Mouse (Mus musculus) kidney, adult 11 months (tissue): ENCODE results near the gene C1qtnf9.

Experiments used
- DNase-seq: peaks from one replicate; pipeline ENCODE4 v3.0.0; 2022

C1qtnf9 gene

DNA sequence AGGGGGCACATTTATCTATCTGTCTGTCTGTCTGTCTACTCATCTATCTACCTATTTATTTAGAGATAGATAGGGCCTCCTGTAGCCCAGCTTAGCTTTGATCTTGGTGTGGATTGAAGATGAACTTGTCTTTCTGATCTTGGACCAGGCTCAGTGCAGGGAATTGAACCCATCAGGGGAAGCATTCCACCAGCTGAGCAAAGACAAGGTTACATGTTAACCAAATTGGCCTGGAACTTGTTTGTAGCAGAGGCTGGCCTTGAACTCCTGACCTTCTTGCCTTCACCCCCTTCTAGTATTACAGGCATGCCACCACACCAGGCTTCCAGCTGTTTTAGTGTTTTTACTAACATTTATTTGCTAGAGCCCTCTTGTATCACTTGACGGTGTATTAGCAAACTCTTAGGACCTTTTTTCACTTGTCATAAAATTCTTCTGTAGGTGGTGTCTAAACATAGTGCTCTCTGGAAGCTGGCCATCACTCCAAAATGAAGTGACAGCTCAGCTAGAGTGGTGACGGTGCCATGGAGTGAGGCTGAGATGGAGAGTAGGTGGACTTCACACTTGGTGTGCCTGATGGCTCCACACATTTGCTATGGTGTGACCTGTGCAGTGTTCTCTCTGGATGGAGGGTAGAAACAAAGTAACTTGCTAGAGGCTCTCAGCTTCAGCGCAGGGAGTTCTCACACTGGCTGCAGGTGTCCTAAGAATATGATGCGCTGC, 28.8 kb downstream of the C1qtnf9 start:
- no peak for DNase-seq

DNA sequence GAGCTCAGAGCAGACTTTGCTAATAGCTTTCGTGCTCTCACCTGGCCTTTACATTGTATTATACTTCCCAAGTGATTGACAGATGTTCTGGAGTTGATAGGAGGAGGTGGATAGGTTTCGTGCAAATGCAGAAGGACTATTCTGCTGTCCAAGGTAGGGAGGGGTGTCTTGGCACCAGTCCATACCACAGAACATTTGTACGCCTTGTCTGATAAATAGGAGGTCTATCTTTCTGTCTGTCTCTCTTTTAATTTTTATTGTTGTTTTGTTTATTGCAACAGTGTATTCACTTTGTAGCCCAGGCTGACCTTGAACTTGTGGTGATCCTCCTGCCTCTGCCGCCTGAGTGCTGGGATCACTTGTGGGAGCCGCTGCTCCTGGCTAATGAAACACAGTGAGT, 29.7 kb downstream of the C1qtnf9 start:
- no peak for DNase-seq

GRCm38 (mm10) chr14:60798721-60799120, 30.8 kb downstream of the C1qtnf9 start:
- no peak for DNase-seq

GRCm38 (mm10) chr14:60799762-60800728, 32.1 kb downstream of the C1qtnf9 start:
- DNase-seq: no peak

- no peak for DNase-seq
Measured at GRCm38 (mm10) chr14:60802026-60802425, 34.1 kb downstream of the C1qtnf9 start.

- no peak for DNase-seq
Measured at GRCm38 (mm10) chr14:60804978-60805377, 37.0 kb downstream of the C1qtnf9 start.

GRCm38 (mm10) chr14:60805871-60806270, 37.9 kb downstream of the C1qtnf9 start:
- no peak for DNase-seq

- no peak for DNase-seq
Measured at GRCm38 (mm10) chr14:60806891-60807344, 39.0 kb downstream of the C1qtnf9 start.

- no peak for DNase-seq
Measured at GRCm38 (mm10) chr14:60809881-60810280, 41.9 kb downstream of the C1qtnf9 start.

DNA sequence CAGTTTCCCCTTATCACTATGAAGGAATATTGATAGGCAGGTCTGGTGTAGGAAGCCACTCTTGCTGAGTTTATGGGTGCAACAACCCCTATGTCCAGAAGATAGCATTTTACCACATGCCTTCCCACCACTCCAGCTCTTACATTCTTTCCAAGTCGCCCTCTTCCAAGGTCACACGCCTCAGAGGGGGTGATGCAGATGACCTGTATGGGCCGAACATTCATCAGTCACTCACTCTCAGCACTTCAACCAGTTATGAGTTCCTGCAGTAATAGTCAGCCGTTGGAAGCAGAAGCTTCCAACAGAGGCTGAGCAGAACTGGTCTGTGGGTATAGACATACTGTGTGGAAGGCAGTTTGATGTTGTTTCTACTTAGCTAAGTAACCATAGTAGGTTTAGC, 43.6 kb downstream of the C1qtnf9 start:
- no peak for DNase-seq

GRCm38 (mm10) chr14:60815098-60815497, 47.2 kb downstream of the C1qtnf9 start:
- DNase-seq: no peak

GRCm38 (mm10) chr14:60818045-60818444, 50.1 kb downstream of the C1qtnf9 start:
- DNase-seq: no peak

GRCm38 (mm10) chr14:60830096-60830495, 62.2 kb downstream of the C1qtnf9 start:
- no peak for DNase-seq
